In the genomic region with DNA sequence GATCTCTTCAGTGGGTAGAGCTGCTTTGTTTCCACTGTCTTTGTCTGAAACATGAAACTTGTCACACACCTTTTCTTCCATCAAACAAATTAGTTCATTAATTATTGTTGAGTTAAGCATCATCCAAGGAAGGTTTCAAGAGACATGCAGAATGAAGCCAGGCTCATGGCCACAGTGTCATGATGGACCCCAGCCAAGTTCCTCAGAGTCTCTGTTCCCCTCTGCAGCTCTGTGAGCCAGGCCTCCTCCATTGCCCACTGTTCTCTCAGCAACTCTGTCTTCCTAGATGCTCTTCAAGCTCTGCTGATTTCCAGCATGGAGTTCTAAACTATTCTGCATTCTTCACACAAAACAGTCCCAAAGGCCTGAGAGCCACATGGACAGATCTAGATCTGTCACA, we compare ENCODE assay signal across 19 mouse cellular contexts.
DNase-seq lines count a peak whose midpoint lies in the region; TF ChIP-seq lines count a peak whose summit lies in the region.
"Had no signal": no experiment of that assay in that cellular context is flagged by ENCODE, and none has a peak within 500 bp of the region (broad histone marks: within the 10 kb centered on the region; RNA-seq: fewer than 3 reads in every experiment).

No protein-coding gene starts in this region.

- H3K4me3 ChIP-seq in left cerebral cortex, adult 2 months: no peak overlapping the region
- H3K4me3 ChIP-seq: embryonic facial prominence, embryonic 13.5 days; heart, embryonic 15.5 days; limb, embryonic 15.5 days; liver, embryonic 15.5 days; midbrain, embryonic 13.5 days; neural tube, embryonic 12.5 days had no signal

- DNase-seq in cerebellum, adult 18-20 months: peak; percentile 47 to 54
- no peak for DNase-seq in cerebellum, adult 11 months
- peak; percentile 32 for DNase-seq in left cerebral cortex, postnatal 4 days
- no peak for DNase-seq in left cerebral cortex, adult 2 months (ENCODE audit: extremely low spot score in 1 of 2, low spot score in 2 of 2)
- DNase-seq in adrenal gland, postnatal 36 days: peak; percentile 53 to 61
- DNase-seq in lung, postnatal 36 days: peak; percentile 10
- DNase-seq in thymus, postnatal 36 days: no peak
- DNase-seq: B cell, adult 2 months; gastrocnemius, postnatal 14 days; heart, postnatal 4 days; layer of hippocampus, postnatal 36 days; thymus, postnatal 25 days had no signal

- TF ChIP-seq CTCF in left cerebral cortex, adult 2 months (IDR thresholded peaks at IDR 0.05): no peak

- intact Hi-C loops in left cerebral cortex, postnatal 4 days (cut with DNase I): no loop called here
- intact Hi-C loops in left cerebral cortex, adult 2 months (cut with DNase I): no loop called here

- no peak overlapping the region for H3K27ac ChIP-seq in left cerebral cortex, adult 2 months
- H3K27ac ChIP-seq: embryonic facial prominence, embryonic 13.5 days; heart, embryonic 15.5 days; hindbrain, postnatal 0 days; limb, embryonic 15.5 days; liver, embryonic 15.5 days; midbrain, embryonic 13.5 days; neural tube, embryonic 12.5 days had no signal

Comparison
In these comparisons a context has a peak if more than half of its experiments do, and no peak if none do; other contexts are left out.
1. DNase-seq: peak in cerebellum, adult 18-20 months (2 of 2), left cerebral cortex, postnatal 4 days (single experiment), adrenal gland, postnatal 36 days (2 of 2) and lung, postnatal 36 days (single experiment); none in cerebellum, adult 11 months (single experiment), left cerebral cortex, adult 2 months (0 of 2) and thymus, postnatal 36 days (0 of 2).